Mouse (Mus musculus) lung, adult 18-20 months (tissue): ENCODE results near the gene Zfp871.

Experiments used
- DNase-seq, 2 experiments: peaks; one replicate each; pipeline ENCODE4 v3.0.0; 2022; ENCODE audit warnings: mixed read lengths in 2 of 2

Zfp871 gene

DNA sequence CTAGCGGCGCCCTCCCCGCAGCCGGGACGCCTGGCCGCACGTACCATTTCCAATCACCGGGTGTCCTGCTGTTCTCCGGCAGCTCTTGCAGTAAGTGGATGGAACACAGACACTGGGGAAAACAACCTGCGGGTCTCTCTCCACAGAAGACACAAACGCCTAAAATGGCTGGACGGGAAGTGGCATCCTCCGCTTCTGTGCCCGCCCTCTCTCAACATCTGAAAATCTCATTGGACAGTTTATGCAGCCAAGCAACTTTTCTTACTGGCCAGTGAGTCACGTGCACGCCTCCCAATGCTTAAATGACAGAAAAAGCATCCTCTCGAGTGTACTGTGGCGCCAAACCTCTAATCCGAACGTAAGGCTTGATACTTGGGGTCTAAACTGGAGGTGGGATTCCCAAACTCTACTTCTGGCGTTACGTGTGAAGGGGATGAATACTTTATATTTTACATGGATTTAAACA, at the start of gene Zfp871:
Gene Zfp871 (minus strand): TSS at position 194 of the 466 bp plus-strand sequence.
- peak; percentile 91 to 93 for DNase-seq

DNA sequence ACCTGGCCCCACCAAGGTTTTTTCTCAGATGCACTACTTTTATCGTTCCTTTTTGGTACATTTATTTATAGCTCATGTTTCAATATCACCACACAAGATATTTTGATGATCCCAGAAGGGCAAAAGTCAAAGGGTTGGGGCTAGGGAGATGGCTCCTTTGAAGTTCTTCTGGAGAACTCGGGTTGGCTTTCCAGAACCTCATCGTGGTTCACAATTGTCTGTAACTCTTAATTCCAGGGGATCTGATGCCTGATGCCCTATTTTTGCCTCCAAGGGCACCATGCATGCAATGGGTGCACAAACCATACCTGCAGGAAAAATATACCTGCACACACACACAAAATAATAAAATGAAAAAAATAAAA, 42.3 kb upstream of the Zfp871 start:
- DNase-seq = no peak

DNA sequence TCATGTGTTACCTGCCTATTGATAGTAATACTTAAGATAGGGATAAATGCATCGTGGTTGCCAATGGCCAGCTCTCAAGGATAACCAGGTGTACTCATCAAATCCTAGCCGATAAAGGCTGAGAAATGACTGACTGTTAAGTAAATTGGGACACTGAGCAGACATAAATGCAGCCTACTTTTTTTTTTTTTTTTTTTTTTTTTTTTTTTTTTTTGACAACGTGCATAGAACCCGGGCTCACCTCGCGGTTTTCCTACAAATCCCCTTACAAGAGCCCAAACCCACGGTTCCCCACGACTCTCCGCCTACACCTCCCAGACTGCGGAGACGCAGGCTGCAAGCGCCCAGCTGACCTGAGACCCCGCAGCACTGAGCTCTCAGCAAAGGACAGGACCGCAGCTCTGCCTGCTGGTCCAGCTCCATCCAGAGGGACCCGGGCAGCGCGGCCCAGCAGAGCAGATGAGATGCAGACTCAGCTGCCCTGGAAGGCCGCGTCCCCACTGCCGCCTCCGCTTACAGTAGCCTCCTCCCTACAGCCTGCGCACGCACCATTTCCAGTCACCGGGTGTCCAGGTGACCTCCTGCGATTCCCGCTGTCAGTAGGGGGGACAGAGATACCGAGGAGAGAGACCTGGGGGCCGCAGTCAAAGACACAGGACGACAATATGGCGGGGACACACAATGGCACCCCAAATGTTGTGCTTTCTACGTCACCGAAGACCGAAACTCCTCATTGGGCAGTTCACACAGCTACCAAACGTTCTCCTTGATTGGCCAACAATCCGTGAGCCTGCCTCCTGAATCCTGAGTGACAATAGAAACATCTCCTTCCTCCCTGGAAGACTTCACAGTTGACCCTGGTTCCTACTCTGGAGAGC, 41.7 kb upstream of the Zfp871 start, which contains the start of gene Zfp799:
Gene Zfp799 (minus strand): TSS at position 722 of the 878 bp plus-strand sequence.
- peak; percentile 74 to 79 for DNase-seq

DNA sequence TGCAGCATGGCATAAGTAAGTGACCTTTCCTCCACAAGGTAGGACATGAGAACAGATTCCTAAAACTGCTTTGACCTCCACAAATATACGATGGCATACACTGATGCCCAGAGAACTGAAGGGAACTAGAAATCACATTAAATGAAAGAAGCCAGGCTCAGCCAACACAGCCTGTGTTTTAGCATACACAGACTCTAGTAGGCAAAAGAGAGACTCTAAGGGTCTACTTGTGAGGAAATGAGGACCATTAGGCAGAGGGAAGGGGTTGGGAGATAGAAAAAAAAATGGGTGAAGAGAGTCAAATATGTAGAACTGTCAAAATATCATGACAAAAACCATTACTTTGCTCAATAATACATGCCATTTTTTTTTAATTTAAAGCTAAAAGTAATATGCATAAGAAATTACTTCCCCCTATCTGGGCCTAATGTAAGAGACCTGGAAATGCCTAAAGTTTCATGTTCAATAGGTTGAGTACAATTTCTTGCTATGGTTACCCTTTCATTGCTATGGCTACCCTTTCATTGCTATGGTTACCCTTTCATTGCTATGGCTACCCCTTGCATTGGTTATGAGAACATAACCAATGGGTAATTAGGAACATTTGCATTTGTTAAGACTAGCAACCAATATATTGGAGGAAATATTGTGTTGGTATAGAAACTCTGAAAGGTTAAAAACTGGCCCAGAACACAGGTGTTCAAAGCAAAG, 28.1 kb upstream of the Zfp871 start:
- DNase-seq = no peak

DNA sequence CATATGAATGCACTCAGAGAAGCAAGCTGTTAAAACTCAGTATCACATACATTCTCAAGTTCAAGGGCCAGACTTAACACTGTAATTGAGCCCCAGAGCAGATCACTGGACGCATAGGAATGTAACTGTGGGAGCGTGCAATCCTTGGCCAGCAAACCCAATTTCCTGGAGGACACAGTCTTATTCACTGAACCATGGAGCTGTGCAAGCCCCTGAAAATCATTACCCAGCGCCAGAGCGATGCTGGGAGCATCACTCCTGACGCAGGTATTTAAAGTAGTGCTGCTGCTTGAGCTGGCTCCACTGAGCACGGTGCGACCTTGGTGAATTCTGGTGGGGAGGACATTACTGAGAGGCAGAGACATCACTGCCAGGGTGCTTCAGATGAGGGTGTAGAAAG, 26.0 kb upstream of the Zfp871 start:
- no peak for DNase-seq

DNA sequence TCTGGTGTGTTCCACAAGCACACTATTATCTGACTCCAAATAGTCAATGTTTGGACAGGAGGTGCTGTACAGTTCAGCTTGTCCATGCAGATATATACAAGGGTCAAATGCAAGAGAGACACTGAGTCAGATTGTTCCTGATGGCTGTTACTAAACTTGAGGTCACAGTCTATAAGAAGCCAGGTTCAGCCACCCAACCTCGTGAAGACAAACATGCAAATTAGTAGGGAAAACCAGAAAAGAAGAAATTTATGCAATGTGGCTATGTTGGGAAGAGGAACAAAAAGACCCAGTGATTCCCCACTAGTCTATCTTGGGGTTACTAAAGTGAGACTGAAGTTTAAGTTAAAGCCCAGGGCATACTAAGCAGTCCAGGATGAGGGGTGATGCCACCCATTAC, 22.6 kb upstream of the Zfp871 start:
- DNase-seq = no peak

DNA sequence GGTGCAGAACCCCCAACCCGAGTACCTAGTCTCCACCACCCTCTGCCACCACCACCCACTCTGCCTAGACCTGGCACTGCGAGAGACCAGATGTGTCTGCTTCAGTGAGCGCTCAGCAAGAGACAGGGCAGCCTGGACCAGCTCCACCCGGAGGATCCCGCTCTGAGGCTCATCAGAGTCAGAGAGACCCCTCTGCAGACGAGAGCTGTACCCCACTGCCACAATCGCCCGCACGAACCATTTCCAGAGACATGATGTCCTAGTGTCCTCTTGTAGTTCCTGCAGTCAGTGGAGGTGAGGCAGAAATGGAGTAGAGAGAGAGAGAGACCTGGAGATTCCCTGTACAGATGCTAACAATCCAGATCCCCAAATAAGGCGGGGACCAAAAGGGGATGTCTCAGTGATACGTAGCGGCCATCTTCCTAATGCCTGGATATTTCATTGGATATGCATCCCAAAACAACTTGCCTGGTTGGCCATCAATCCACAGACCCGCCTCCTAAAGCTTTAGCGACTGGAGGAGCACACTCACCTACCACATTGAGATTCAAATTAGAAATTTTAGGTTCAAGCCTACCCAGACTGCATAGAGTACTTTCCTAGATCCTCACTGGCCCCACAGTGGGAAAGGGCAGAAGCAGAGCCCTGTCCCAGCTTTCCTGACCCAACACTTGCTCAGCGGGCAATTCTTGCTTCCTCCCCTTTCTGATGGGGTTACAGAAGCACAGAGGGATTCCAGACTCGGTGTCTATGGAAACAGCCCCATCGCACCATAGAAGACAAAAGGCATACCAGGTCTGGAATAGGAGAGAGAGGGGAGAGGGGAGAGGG, 21.7 kb upstream of the Zfp871 start, which contains the start of gene Zfp811:
Gene Zfp811 (minus strand): TSS at position 388 of the 831 bp plus-strand sequence.
- no peak for DNase-seq

DNA sequence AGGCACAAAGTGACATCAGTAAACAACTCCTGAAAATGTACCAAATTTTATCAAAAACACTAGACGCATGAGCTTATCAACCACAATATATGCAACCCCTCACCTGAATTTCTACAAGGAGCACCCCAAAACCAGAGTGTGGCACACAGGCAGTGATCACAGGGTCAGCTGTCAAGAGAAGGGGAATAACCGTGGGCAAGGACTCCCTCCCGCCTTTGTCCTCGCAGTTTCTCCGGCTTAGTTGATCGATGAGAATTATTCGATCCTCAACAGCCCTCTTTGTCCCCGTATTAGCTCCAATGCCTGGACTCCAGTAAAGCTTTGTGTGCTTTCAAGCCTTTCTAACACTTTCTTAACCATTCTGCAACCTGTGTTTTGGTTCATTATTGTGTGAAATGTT, 20.8 kb upstream of the Zfp871 start:
- DNase-seq = no peak

DNA sequence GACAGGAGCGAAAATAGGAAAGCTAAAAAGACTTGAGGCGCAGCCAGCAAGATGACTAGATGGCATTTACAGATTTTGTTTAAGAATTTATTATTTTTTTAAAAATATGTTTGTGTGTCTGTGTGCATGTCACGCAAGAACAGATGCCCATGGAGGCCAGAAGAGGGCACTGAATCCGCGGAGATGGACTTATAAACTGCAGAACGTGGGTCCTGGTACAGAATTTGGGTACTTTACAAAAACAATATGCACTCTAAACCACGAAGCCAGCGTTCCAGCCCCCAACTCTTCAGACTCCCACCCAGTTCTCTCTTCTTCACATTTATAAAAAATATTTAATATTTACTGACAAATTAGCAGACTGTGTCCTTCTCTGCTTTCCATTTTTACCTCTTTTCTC, 1.2 kb upstream of the Zfp871 start:
- DNase-seq = no peak

DNA sequence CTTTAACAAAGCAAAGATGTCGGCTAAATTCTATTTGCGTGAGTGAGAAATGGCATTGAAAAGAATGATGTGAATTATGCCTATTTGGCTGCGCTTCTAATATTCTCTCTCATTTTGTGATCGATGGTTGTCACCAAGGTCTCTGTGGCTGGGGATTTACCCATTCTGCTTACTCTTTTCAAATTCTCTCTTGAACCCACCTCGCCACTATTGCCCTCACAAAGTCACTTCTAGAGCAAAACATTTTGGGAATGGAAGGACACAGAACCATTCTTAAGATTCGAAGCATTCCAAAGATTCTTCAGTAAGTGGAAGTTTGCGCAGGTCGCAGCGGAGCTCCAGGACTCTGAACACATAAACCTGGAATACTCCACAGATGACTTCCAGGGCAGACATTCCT, 489 bp upstream of the Zfp871 start:
- no peak for DNase-seq

DNA sequence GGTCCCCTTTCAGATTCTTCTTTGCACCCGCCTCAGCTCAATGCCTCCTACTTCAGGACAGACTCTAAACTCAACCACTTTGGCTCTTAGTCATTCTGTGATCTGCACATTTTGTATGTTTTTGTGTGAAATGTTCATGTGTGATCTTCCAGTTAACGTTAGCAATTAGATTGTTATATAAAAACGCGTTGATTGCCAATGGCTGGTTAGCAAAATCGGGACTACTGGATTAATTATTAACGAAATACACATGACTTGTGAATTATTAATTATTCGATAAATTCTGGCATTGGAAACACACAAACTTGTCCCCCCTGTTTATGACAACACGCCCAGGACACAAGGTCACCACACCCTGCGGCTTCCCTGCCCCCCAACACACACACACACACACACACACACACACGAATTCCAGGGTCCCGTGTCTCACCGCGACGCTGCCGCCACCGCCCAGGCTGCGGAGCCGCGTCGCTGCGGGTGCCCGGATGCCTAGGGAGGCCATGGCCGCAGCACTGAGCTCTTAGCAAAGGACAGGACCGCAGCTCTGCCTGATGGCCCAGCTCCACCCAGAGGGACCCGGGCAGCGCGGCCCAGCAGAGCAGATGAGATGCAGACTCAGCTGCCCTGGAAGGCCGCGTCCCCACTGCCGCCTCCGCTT, 522 bp downstream of the Zfp871 start:
- no peak for DNase-seq

DNA sequence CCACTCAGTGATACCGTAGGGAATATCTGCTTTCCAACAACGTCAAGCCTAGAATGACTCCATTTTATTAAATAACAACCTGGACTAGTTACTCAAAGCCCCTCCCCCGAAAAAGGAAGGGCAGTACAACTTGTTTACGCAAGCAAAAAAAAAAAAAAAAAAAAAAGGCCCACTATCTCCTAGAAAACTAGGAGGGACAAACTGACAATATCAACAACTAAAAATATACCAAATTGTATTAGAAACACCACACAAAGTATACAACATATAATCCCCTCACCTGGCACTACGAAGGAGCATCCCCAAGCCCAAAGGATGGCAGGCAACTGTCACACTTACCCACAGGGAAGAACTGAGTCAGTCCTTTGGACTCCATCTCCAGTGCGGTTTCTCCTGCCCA, 1.1 kb downstream of the Zfp871 start:
- no peak for DNase-seq

DNA sequence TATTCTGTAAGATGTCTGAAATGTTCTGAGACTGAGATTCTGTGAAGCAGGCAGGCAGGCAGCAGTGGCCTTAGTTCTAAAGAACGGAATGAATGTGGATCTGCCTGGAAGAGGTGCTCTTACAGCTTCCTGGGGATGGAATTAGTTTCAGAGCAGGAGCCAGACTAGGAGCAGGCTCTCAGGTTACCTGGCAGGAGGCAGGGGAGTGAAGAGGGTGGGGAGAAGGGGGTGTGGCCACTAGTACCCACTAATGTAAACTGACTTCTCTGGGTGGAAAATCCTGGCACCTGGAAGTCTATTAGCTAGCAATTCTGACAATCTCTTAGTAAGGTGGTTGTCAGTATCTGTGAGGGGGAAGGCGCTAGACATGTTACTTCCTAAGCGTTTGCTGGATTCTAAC, 2.4 kb downstream of the Zfp871 start:
- DNase-seq = peak; percentile 50 to 54

DNA sequence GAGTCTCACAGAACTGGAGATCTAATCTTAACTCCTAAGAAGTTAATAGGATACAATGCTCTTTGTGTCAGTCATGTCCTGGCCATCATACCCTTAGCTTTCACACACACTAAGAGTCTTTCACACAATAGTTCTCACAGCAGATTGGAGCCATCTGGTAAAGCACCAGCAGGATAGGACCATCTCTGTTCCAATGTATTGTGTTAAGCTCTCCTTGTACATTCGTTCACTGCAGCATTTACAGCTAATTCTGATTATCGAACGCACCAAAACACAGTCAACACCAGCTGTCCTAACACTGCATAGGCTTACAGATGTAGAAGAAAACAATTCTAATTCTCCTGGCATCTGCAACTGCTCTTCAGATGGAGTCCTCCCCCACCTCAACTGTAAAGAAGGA, 10.5 kb downstream of the Zfp871 start:
- no peak for DNase-seq

DNA sequence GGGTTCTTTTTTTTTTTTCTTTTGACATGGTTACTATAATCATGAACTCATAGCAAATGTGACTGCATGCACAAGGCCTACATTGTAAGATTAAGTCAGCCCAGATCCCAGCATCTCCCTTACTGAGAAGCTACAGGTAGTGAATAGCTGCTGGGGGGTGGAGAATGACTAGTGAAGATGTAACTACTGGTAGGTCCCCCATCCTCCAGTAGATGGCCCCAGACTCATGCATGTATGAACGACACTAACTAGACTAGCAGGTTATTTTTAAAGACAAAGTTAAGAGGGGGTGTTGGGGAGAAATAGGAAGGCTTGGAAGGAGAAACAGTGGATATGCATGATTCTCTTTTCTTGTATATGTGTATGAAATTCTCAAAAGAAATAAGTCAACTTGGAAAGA, 16.9 kb downstream of the Zfp871 start:
- DNase-seq = no peak

DNA sequence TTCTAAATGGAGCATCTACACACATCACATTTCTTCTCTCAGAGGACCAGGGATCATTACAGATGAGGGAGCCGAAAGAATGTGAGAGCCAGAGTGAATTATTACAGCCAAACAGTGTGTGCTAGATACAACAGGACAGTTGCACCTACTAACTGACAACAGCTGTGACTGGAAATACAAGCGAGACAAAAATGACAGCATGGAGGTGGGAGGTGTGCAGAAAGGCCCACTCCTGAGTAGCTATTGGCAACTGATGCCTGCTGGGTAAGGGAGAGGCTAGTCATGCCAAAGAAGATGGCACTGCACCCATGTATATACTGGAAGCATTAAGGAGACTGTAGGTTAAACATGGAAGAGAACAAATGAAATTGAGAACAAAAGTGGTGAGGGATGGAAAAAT, 21.7 kb downstream of the Zfp871 start:
- no peak for DNase-seq

DNA sequence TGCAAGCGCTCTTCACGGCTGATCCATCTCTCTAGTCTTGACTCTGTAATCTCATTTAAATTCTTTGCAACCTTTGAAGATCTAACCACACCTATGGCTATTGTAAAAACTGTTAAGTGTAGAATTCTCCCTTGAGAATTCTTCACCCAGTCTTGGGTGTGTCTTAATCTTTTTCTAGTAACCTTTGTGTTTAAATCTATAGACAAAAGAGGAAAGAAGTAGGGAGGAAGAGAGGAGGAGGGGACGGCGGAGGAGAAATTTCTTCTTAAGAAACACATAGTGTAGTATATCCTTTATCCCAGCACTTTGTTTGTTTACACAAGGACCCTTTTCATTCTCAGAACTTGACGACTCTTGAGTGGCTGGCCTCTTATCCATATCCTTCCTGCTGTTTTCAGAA, 30.8 kb downstream of the Zfp871 start:
- DNase-seq = no peak

DNA sequence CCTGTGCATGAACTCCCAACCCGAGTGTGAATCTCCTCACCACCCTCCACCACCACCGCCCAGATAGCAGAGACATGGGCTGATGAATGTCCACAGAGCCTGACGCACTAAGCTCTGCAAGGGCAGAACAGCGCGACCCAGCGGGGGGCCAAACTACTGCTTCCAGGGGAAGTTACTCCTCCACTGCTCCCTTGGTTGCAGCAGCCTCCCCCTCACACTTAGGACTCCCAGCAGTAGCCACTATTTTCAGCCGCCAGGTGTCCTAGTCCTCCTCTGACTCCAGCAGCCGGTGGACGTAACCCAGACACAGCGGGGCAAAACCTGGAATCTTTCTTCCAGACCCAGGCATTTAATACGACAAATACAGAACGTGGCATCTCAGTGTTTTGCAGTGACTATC, 34.5 kb downstream of the Zfp871 start:
- peak; percentile 11 to 24 for DNase-seq

DNA sequence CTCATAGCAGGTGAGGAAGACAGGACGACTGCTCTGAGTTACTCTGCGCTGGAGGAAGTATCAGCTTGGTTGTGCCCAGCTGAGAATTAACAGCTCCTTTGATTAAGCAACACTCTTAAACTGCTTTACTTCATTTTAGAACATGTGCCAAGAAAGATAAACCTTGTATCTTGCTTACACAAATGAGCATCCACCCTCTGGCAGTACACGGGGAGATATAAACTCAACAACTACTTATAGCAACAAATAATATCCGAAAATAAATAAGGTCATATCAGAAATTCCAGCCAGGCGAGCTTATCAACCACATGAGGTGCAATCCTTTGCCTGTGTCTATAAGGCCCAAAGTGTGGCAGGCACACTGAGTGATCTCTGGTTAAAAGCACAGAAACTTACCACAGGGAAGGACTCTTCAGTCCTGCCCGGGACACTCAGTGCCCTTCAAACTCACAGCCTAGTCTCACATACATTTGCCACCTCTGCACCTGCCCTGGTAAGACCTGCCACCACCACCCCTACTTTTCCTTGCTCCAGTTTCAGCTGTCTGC, 35.2 kb downstream of the Zfp871 start:
- DNase-seq = no peak

DNA sequence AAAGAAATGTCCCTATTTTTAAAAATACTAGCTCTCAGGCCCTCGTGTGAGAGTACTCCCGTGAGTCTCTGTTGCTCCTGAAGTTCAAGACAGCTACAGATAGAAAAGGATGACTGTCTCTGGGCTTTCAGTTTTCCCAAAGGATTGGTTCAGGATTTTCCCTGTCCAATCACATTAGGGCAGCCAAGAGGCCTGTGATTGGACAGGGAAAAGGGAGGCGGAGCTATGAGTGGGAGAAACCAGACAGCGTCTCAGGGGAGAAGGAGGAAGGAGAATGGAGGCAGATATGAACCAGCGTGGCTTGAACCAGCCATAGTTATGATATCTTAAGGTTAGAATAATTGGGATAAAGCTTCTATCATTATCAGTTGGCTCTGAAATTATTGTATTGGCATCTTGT, 37.5 kb downstream of the Zfp871 start:
- no peak for DNase-seq

DNA sequence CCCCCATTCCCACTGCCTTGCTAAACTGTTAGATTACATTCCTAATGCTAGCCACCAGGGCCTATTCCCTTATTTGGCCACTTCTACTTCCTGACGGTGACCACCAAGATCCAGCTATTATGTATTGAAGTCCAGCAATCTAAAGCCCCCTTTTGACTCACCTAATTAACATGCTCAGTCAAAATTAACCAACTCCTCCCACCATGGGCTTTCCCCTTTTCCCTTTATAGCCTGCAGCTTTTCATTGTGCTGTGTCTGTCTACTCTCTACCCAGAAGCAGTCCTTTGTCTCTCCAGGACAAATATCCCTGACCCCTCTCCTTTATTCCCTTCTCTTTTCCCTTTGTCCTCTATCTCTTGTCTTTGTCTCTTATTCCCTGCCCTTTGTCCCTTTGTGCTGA, 47.0 kb downstream of the Zfp871 start:
- no peak for DNase-seq

DNA sequence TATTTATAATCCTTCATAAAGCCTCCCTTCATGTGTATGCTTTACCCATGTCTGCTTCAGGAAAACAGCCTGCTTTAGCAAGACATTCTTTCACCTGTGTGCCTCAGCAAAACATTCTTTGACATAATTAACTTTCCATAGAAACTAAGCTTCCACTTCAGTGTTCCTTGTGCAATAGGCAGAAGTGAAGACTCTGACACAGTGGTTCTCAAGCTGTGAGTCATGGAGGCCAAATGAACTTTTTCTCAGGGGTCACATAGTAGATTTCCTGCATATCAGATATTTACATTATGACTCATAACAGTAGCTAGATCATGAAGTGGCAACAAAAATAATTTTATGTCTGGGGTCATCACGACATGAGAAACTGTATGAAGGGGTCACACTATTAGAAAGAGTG, 49.7 kb downstream of the Zfp871 start:
- no peak for DNase-seq
